Mouse (Mus musculus): ENCODE results near the gene Dnph1.

The Dnph1 gene

DNA sequence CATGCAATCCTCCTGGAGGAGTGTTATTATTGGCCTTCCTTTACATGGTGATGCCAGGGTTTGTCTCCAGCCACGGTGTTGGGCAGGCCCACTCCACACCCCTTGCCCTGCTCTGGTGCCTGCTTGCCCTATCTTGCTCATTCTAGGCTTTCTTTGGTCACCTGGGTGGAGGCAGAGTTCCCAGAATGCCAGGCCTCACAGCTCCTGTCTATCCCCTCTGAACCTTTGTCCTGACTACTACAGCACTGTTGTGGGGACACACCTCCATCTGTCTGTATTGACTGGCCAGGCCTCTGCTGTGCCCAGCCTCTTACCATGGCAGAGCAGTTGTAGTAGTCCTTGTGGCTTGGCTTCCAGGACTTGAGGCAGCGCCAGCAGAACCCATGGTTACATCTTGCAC lies 6.3 kb downstream of the Dnph1 start:
- in situ Hi-C loops (cut with MboI, MseI), result no loop called here

DNA sequence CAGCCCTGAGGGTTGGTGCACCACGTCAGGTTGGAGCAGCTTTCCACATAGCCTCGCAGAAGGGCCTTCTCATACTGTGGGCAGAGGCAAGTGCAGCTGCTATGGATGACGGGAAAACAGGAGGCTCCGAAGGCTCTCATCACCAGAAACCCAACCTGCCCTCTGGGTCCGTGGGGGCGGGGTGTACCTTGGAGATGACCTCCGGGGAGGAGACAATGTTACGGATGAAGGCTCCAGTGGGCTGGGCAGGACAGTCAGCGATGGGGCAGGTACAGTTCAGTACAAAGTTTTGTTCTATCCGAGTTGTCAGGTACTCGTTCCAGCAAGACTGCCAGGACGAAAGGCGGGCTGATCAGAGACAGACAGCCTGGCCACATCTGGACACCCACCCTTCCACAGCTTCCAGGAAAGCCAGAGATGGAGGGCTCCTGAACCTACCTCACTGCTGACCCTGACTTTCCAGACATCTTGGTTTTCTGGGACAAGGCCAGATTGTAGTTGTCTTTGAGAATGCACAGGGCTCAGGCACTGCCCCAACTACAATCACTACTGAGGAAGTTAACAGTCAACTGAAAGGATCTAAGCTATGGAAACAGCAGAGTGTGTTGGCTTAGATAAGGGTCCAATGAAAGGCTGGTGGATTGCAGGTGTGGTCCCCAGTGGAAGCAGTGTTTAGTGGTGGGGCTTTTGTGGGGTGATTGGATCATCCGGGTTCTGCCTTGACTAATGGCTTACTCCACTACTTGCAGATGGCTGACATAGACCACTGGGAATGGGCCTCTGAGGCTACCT lies 7.5 kb downstream of the Dnph1 start:
- in situ Hi-C loops (cut with MboI, MseI), result no loop called here

- in situ Hi-C loops (cut with MboI, MseI), result loop anchor here (5.0 kb wide), 2 partner anchors 37 to 68 kb away; partner anchors contain the start of gene Slc22a7
Measured at GRCm38 (mm10) chr17:46505617-46506016, 9.1 kb downstream of the Dnph1 start.

- in situ Hi-C loops (cut with MboI, MseI), result no loop called here
Measured at GRCm38 (mm10) chr17:46511059-46511710, 14.7 kb downstream of the Dnph1 start.

DNA sequence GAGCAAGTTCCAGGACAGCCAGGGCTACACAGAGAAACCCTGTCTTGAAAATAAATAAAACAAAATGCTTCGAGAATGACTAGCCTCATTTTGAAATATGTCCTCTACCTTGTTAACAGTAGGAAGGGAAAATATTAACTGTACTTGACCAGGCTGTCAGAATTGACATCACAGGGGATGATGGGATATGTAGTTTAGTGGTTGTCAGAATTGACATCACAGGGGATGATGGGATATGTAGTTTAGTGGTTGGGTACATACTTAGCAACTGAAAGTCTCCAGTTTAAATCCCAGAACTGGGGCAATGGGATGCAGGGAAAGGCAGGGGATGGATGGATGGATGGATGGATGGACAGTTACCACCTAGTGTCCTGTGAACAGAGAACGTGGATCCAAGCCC lies 16.8 kb downstream of the Dnph1 start:
- in situ Hi-C loops (cut with MboI, MseI), result no loop called here

GRCm38 (mm10) chr17:46519971-46520370 lies 23.5 kb downstream of the Dnph1 start:
- in situ Hi-C loops (cut with MboI, MseI), result no loop called here

DNA sequence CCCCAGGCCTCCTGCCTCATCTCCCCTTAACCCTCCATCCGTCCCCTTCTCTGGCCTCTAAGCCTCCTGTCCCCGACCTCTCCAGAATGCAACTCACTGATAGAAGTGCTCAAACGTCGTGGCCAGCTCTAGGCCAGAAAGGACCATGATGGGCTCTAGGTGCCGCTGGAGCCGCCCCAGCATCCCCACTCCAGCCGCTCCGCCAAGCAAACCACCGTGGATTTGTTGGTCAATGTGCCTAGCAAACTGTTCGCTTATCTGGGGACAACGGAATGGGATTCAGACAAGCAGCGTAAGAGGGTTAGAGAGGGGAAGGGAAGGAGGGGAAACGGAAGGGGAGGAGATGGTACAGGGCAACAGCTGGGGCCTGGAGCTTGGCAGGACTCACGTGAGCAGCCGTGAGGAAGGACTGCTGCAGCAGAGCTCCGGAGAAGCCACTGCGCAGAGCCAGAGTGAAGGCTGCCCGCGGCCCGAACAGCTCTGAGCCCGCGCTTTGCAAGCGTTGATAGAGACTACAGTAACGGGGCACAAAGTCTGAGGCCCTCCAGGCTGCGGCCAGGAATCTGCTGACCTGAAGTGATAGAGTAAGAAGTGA lies 24.0 kb downstream of the Dnph1 start:
- in situ Hi-C loops (cut with MboI, MseI), result no loop called here

DNA sequence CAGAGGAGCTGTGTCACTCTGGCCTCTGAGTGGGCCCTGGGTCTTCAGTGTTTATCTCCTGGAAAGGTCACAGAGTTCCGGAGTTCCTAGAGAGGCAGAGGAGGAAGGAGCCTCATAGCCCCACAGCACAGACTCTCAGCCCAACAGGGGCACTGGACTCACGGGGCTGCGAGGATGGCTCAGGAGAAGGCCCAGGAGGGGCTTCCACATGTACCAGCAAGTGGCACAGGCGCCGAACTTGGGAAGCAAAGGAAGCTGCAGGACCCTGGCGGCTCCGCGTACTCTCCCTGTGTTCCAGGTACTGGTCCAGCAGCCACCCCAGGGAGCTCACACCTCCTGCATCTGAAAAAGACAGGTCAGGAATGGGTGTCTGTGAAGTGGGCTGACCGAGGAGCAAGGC lies 24.7 kb downstream of the Dnph1 start:
- in situ Hi-C loops (cut with MboI, MseI), result no loop called here

GRCm38 (mm10) chr17:46521963-46522668 lies 25.6 kb downstream of the Dnph1 start:
- in situ Hi-C loops (cut with MboI, MseI), result no loop called here

- in situ Hi-C loops (cut with MboI, MseI), result no loop called here
Measured at GRCm38 (mm10) chr17:46525065-46525464, 28.6 kb downstream of the Dnph1 start.

DNA sequence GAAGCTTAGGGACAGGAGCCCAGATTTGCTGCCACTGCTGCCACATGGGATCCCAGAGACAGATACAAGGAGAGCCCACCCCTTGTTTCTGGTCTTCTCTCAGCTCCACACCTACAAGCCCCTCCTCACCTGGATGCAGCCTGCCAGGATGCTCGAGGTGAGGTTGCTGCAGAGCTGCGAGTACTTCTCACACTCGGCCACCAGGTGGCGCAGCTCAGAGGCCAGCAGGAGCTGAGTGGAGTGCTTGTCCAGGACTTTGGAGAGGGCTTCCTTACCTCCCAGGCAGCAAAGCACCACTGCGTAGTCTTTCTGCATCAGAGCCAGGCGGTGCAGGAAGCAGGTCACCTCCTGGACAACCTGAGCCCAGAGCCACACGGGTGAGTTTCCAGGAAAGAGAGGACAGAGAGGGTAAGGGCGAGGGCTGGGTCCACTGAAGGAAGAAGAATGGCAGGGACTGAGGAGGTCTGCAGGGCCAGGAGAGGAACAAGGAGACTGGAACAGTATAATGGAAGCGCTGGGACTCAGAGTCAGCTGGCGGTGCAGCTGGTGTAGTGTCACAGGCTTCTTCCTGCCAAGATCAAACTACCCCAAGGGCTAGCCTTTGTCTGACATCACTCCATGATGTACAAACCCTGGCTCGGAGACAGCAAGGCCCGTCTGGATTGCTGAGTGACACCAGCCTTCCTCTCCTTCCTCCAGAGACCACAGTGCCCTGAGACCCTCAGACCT lies 29.2 kb downstream of the Dnph1 start:
- in situ Hi-C loops (cut with MboI, MseI), result no loop called here

GRCm38 (mm10) chr17:46543661-46544060 lies 47.1 kb downstream of the Dnph1 start:
- in situ Hi-C loops (cut with MboI, MseI), result loop anchor here (5.0 to 10.0 kb wide), 3 partner anchors 36 to 84 kb away; partner anchors contain the start of genes Ptk7 and Ttbk1

DNA sequence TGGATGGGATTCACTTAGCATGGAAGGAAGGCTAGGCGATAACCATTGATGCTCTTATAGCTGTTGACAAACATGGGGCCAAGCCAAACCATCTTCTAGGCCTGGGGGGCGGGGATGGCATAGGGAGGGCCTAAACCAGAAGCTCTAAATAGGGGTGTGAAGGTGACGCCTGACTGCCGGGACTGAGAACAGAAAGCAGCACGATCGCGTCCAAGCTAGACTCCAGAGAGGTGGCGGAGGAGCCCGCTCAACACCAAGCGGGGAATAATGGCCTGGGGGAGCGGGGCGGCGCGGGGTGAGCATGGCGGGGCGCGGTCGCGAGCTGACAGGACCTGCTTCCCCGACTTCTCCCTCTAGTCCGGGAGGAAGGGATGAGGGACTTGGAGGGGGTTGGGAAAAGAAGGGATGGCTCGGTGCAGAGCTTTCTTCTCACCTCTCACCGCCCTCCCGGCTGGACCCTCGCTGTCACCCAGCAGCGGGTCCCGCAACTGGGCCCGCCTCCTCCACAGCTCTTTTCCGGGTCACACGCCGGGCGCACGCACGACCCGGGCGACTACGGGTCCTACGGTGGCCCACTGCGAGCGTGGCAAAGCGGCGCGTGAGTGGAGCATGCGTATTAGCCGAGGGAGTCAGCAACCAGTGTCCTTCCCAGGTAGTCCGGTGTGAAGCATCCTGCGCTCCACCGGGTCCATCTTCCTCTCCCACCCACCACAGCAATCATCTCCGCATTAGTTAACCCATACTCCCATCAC lies 49.5 kb downstream of the Dnph1 start, which contains the start of gene Cul9:
TSS of gene Cul9 (minus strand) at position 576 of the 752 bp plus-strand sequence.
- in situ Hi-C loops (cut with MboI, MseI), result loop anchor here (10.0 kb wide), 1 partner anchor 61 kb away; the partner anchor contains the start of gene Ttbk1

DNA sequence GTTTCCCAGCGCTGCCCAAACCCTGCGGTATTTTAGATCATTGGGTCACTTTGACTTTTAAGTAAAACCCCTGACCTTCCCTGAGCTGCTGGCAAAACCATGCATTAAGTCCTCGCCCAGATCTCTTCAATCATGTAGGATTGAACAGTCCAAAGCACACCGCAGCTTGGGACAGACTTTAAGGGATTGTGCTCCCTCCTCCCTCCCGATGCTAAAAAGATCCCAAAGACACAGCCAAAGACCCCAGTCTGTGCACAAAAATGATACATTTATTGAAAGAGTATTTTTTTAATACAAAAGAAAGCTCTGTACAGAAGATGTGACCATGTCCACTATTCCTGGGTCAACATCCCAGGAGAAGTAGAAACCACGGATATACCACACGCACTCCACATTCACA lies 50.1 kb downstream of the Dnph1 start:
- in situ Hi-C loops (cut with MboI, MseI), result loop anchor here (10.0 kb wide), 1 partner anchor 62 kb away; the partner anchor contains the start of gene Ttbk1

GRCm38 (mm10) chr17:46546995-46547394 lies 50.5 kb downstream of the Dnph1 start:
- in situ Hi-C loops (cut with MboI, MseI), result loop anchor here (10.0 kb wide), 1 partner anchor 62 kb away; the partner anchor contains the start of gene Ttbk1

- in situ Hi-C loops (cut with MboI, MseI), result loop anchor here (10.0 kb wide), 1 partner anchor 63 kb away; the partner anchor contains the start of gene Ttbk1
Measured at GRCm38 (mm10) chr17:46547923-46548322, 51.4 kb downstream of the Dnph1 start.

GRCm38 (mm10) chr17:46548741-46549140 lies 52.2 kb downstream of the Dnph1 start:
- in situ Hi-C loops (cut with MboI, MseI), result loop anchor here (10.0 kb wide), 1 partner anchor 64 kb away; the partner anchor contains the start of gene Ttbk1

GRCm38 (mm10) chr17:46549193-46549592 lies 52.7 kb downstream of the Dnph1 start:
- in situ Hi-C loops (cut with MboI, MseI), result loop anchor here (10.0 kb wide), 1 partner anchor 64 kb away; the partner anchor contains the start of gene Ttbk1
